19 mouse cellular contexts compared by ENCODE assay signal in genomic region chr17:8923074-8923473, GRCm38 (mm10).
DNase-seq lines count a peak whose midpoint lies in the region; ATAC-seq and TF ChIP-seq lines count a peak whose summit lies in the region.
"Had no signal": no experiment of that assay in that cellular context is flagged by ENCODE, and none has a peak within 500 bp of the region (broad histone marks: within the 10 kb centered on the region; RNA-seq: fewer than 3 reads in every experiment).

No protein-coding gene starts in this region.

- no peak overlapping the region for H3K4me2 ChIP-seq in limb, embryonic 13.5 days (replicated peaks)
- H3K4me2 ChIP-seq in midbrain, embryonic 11.5 days: no peak overlapping the region
- no peak overlapping the region for H3K4me2 ChIP-seq in midbrain, postnatal 0 days (ENCODE audit: low read depth, low read length, poor library complexity, severe bottlenecking)
- H3K4me2 ChIP-seq: forebrain, embryonic 13.5 days; heart, embryonic 11.5 days; heart, embryonic 15.5 days; hindbrain, embryonic 14.5 days had no signal

- H3K36me3 ChIP-seq in limb, embryonic 13.5 days: no peaks in the 10 kb centered on the region
- no peaks in the 10 kb centered on the region for H3K36me3 ChIP-seq in limb, embryonic 10.5 days
- no peaks in the 10 kb centered on the region for H3K36me3 ChIP-seq in midbrain, embryonic 11.5 days (ENCODE audit: control insufficient read depth, insufficient read depth, low read length)
- no peaks in the 10 kb centered on the region for H3K36me3 ChIP-seq in midbrain, postnatal 0 days (ENCODE audit: insufficient read depth, low read length)
- H3K36me3 ChIP-seq: embryonic facial prominence, embryonic 10.5 days; heart, embryonic 15.5 days; hindbrain, embryonic 10.5 days had no signal

- no peak for DNase-seq in limb, embryonic 10.5 days (ENCODE audit: low spot score)
- DNase-seq in midbrain, embryonic 11.5 days (ENCODE audit: low spot score, missing footprints): peak; percentile 79
- DNase-seq in midbrain, postnatal 0 days (ENCODE audit: low spot score): no peak
- DNase-seq in thymus, postnatal 10 days (ENCODE audit: low spot score in 2 of 2): peak; percentile 51 to 54
- DNase-seq in adrenal gland, adult 18-20 months (ENCODE audit: low spot score in 2 of 2): no peak
- DNase-seq: adrenal gland, postnatal 14 days; cerebellum, adult 2 months; cerebellum, postnatal 10 days; gastrocnemius, postnatal 14 days; heart, adult 2 months; heart, postnatal 14 days had no signal

- H3K4me1 ChIP-seq in limb, embryonic 13.5 days: peaks cover 20% of the 10 kb centered on the region
- peaks cover 19% of the 10 kb centered on the region; the same call in 1 of the 2 replicates for H3K4me1 ChIP-seq in limb, embryonic 10.5 days
- H3K4me1 ChIP-seq in midbrain, embryonic 11.5 days (ENCODE audit: control insufficient read depth, insufficient read depth, low read length): no peaks in the 10 kb centered on the region
- H3K4me1 ChIP-seq in midbrain, postnatal 0 days (ENCODE audit: insufficient read depth, low read length): no peaks in the 10 kb centered on the region
- H3K4me1 ChIP-seq: heart, embryonic 15.5 days had no signal

- H3K9me3 ChIP-seq in limb, embryonic 13.5 days: no peaks in the 10 kb centered on the region
- no peaks in the 10 kb centered on the region for H3K9me3 ChIP-seq in limb, embryonic 10.5 days (replicated peaks)
- no peaks in the 10 kb centered on the region for H3K9me3 ChIP-seq in midbrain, embryonic 11.5 days (ENCODE audit: control insufficient read depth, low read length)
- H3K9me3 ChIP-seq in midbrain, postnatal 0 days (ENCODE audit: low read length): no peaks in the 10 kb centered on the region
- H3K9me3 ChIP-seq: embryonic facial prominence, embryonic 10.5 days; forebrain, embryonic 13.5 days; heart, embryonic 15.5 days; hindbrain, embryonic 10.5 days had no signal

- ATAC-seq in limb, embryonic 13.5 days (ENCODE audit: low FRiP score, low read depth): 0 out of 2 replicates have a peak, but pooled peaks have one; percentile 50
- no peak for ATAC-seq in midbrain, embryonic 11.5 days (ENCODE audit: low FRiP score)
- no peak for ATAC-seq in midbrain, postnatal 0 days (ENCODE audit: low FRiP score)
- no peak for ATAC-seq in frontal cortex, adult (ENCODE audit: low TSS enrichment)
- ATAC-seq: forebrain, embryonic 13.5 days had no signal

- H3K4me3 ChIP-seq in limb, embryonic 13.5 days: no peak overlapping the region
- no peak overlapping the region for H3K4me3 ChIP-seq in limb, embryonic 10.5 days
- no peak overlapping the region for H3K4me3 ChIP-seq in midbrain, embryonic 11.5 days (ENCODE audit: low read depth, low read length)
- H3K4me3 ChIP-seq in midbrain, postnatal 0 days (ENCODE audit: low read depth, low read length): no peak overlapping the region
- H3K4me3 ChIP-seq: embryonic facial prominence, embryonic 10.5 days; forebrain, embryonic 13.5 days; heart, adult 2 months; heart, embryonic 15.5 days; hindbrain, embryonic 10.5 days had no signal

- no peak overlapping the region for H3K27ac ChIP-seq in limb, embryonic 13.5 days
- no peak overlapping the region for H3K27ac ChIP-seq in limb, embryonic 10.5 days
- no peak overlapping the region for H3K27ac ChIP-seq in midbrain, embryonic 11.5 days (ENCODE audit: low read depth, low read length)
- H3K27ac ChIP-seq in midbrain, postnatal 0 days (ENCODE audit: low read depth, low read length): no peak overlapping the region
- H3K27ac ChIP-seq: embryonic facial prominence, embryonic 10.5 days; forebrain, embryonic 13.5 days; heart, adult 2 months; heart, embryonic 15.5 days; hindbrain, embryonic 10.5 days; hindbrain, embryonic 14.5 days had no signal

- H3K9ac ChIP-seq in limb, embryonic 13.5 days: no peak overlapping the region
- H3K9ac ChIP-seq in midbrain, embryonic 11.5 days (ENCODE audit: low read length): no peak overlapping the region
- no peak overlapping the region for H3K9ac ChIP-seq in midbrain, postnatal 0 days (replicated peaks; ENCODE audit: low read length, poor library complexity, severe bottlenecking)
- H3K9ac ChIP-seq: forebrain, embryonic 13.5 days; heart, embryonic 15.5 days; hindbrain, embryonic 14.5 days had no signal

- H3K27me3 ChIP-seq in limb, embryonic 13.5 days: 0 out of 2 replicates have a peak, but pooled peaks cover 6% of the 10 kb centered on the region
- H3K27me3 ChIP-seq in limb, embryonic 10.5 days (ENCODE audit: low read depth, poor library complexity, severe bottlenecking): no peaks in the 10 kb centered on the region
- H3K27me3 ChIP-seq in midbrain, embryonic 11.5 days (ENCODE audit: control insufficient read depth, insufficient read depth, low read length): no peaks in the 10 kb centered on the region
- no peaks in the 10 kb centered on the region for H3K27me3 ChIP-seq in midbrain, postnatal 0 days (ENCODE audit: insufficient read depth, low read length)
- H3K27me3 ChIP-seq: forebrain, embryonic 13.5 days had no signal

- no peak for TF ChIP-seq CTCF in midbrain, postnatal 0 days (IDR thresholded peaks at IDR 0.05)

- WGBS in limb, embryonic 13.5 days: 26% methylated on average over 4 of the region's 4 CpGs
- WGBS in limb, embryonic 10.5 days: 50% methylated on average over 4 of the region's 4 CpGs
- 78% methylated on average over 4 of the region's 4 CpGs for WGBS in midbrain, embryonic 11.5 days
- 60% methylated on average over 4 of the region's 4 CpGs for WGBS in midbrain, postnatal 0 days

Comparison
In these comparisons a context has a peak if more than half of its experiments do, and no peak if none do; other contexts are left out.
1. DNase-seq: peak in midbrain, embryonic 11.5 days (single experiment) and thymus, postnatal 10 days (2 of 2); none in limb, embryonic 10.5 days (single experiment), midbrain, postnatal 0 days (single experiment) and adrenal gland, adult 18-20 months (0 of 2).